Mouse (Mus musculus): ENCODE measurements around the gene Arhgef28. TPM values are rescaled to one million over a fixed set of nuclear protein-coding genes. Genes with fewer than 3 reads are reported as not detected.
"Not testable (repeated sequence)": the region's sequence is repeated elsewhere in the genome, so short reads cannot be mapped to it uniquely, and the experiment has no call there.

Arhgef28 gene
- total RNA-seq, 2 experiments from 2014 or later: 2.3 to 3.6 TPM

- no peak for DNase-seq
Observed at GRCm38 (mm10) chr13:98070458-98070857, 135.8 kb downstream of the Arhgef28 start.

GRCm38 (mm10) chr13:98069646-98070045, 136.6 kb downstream of the Arhgef28 start:
- DNase-seq: no peak

DNA sequence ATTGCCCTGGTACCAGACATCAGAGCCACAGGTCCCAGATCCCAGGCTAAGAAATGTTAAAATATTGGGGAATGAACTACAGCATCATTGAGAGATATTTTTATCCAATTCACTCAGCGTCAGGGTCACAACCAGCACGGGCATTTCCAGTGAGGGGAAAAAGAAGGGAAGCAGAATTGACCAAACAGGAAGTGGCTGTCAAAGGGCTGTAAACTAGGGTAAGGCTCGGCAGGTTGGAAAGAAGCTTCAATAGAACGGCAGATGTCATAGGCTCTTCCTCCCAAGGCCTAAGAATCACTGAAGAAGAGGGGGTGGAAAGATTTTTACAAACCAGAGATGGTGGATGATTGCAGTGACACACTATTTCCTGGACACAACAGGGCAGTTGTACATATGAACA, 143.4 kb downstream of the Arhgef28 start:
- DNase-seq: no peak

DNA sequence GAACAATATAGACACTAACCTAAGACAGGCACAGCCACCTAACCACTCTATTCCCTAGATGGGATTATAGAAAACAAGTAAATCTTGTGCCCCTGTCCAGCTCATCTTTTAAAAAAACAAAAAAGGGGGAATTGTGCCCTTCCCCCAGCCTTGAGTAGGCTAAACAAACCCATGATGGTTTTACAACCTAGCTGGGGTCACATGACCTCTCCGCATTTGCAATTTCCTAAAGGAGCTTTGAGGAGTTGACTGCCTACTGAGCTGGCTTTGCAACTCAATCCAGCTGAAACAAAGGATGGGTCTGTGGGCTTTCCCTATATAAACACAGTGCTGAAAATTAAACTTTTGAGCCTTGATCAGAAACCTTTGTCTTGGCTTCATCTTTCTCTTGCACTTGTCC, 146.1 kb downstream of the Arhgef28 start:
- DNase-seq: not testable (repeated sequence)

GRCm38 (mm10) chr13:98055194-98055593, 151.0 kb downstream of the Arhgef28 start:
- DNase-seq: no peak

GRCm38 (mm10) chr13:98040628-98041150, 165.6 kb downstream of the Arhgef28 start:
- no peak for DNase-seq

- DNase-seq: no peak
Observed at GRCm38 (mm10) chr13:98038731-98039130, 167.5 kb downstream of the Arhgef28 start.

- no peak for DNase-seq
Observed at GRCm38 (mm10) chr13:98037693-98038092, 168.5 kb downstream of the Arhgef28 start.

- no peak for DNase-seq
Observed at GRCm38 (mm10) chr13:98031642-98031960, 174.6 kb downstream of the Arhgef28 start.

DNA sequence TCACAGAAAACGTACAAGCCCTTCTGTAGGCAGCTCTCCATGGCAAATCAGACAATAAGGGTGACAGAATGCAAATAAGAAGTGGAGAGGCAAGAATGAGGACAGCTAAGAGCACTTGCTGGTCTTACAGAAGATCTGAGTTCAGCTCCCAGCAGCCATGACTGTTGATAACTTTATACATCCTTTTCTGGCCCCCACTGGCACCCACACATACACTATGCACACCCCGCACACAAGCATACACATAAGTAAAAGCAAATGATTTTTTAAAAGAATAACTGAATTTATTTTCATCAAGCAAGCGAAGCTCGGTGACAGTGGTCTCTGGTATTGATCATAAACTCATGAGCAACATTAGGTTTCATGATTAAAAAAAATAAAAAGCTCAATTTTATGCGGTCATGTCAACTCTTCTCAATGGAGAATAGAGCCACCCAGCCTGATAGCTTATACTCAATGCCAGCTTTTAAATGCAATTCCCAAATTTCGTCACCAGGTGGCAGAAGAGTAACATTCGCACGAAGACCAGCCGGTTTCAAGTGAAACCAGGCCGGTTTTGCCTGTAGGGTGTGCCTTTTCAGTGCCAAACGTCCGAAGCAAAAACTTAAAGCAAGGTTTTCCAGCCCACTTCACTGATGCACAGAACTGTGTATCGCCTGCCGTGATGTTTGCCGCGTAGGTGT, 175.1 kb downstream of the Arhgef28 start:
- peak; percentile 57 for DNase-seq

DNA sequence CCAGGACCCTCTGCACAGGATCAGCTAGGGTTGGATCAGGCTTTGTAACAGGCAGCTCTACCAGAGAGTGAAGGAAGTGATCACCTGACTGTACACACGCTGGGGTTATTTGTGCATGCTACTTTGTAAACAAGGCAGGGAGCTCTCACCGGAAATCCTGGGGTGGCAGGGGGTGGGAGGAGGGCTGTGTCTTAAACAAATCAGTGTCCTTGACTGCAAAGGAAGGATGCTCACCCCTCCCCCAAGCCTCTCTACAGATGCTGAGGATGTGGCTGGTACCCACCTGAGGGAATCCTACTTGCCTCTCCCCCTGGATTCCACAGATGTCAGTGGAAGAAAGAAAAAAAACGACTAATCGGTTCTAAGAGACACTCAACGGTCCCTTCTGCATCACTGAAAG, 176.2 kb downstream of the Arhgef28 start:
- DNase-seq: no peak

DNA sequence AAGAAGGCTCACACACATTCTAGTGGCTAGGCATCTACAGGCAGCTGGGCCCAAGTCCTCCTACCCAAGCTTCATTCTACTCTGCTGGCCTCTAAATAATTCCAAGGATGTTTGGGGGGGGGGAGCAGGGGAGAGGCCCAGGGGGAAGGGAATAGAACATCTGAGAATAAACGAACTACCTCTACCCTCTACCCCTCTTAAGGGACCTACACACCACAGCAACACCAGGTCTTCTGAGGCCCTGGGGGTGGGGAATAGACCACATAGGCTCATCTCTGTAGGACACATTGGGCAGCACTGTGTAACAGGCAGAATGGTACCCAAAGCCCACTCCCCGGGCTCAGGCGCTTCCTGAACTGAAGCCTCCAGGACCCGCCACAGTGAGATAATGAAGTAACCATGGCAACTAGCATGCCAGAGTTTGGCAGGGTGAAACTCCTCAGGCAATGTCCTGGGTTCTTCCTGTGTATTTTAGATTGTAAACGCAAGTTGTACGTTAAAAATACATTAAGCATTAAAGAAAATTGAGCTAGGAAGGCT, 177.5 kb downstream of the Arhgef28 start:
- no peak for DNase-seq

GRCm38 (mm10) chr13:98027641-98028204, 178.5 kb downstream of the Arhgef28 start:
- DNase-seq: peak; percentile 66

GRCm38 (mm10) chr13:98027122-98027521, 179.1 kb downstream of the Arhgef28 start:
- no peak for DNase-seq

DNA sequence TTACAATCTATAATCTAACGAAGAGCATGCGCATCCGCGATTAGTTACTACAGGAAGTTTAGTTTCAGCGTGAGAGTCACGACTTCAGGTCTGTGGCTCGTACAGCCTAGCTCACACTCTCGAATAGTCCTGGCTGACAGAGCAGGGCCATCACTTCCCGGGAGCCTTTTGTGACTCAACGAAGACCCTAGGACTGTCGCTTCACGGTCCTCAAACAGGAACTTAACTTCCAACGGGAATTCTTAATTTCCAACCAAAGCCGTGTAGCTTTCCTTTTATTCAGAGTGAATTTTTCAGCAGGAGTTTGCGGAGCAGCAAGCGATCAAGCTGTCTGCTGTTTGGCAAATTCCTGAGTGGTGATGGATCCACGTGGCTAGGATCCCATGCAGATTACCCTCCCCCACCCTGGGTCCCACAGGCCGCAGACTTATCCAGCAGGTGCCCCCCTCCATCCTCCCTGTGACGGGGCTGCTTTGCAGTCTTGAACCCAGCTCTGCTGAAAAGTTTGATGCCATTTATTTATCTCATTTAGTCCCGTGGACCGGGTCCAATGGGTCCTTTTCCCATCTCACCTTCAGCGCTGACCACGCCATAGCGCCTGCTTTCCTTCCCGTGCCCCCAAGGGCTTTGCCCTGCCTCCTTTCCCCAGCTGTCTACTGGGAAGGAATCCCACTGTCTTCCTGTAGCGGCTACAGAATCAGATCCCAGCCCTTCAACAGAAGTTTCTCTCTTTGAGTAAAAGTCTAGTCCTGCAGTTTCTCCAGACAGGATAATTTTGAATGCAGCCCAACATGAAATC, 180.3 kb downstream of the Arhgef28 start:
- DNase-seq: no peak

GRCm38 (mm10) chr13:98025162-98025561, 181.1 kb downstream of the Arhgef28 start:
- no peak for DNase-seq

DNA sequence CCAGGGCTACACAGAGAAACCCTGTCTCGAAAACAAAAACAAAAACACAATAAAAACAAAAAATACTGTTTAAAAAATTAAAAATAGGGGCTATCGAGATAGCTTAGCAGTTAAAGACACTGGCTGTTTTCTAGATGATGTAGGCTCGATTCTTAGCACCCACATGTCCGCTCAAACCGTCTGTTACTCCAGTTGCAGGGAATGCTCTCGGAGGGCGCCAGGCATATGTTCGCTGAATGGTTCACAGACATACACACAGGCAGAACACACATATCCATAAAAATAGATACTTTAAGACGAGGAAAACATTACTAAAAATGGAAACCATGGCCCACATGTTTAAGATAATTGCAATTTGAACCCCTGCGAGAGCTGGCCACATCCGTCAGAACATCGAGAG, 181.6 kb downstream of the Arhgef28 start:
- DNase-seq: no peak

GRCm38 (mm10) chr13:98021906-98022305, 184.3 kb downstream of the Arhgef28 start:
- DNase-seq: no peak

GRCm38 (mm10) chr13:98018837-98019236, 187.4 kb downstream of the Arhgef28 start:
- not testable (repeated sequence) for DNase-seq

- no peak for DNase-seq
Observed at GRCm38 (mm10) chr13:98016923-98017588, 189.2 kb downstream of the Arhgef28 start.

DNA sequence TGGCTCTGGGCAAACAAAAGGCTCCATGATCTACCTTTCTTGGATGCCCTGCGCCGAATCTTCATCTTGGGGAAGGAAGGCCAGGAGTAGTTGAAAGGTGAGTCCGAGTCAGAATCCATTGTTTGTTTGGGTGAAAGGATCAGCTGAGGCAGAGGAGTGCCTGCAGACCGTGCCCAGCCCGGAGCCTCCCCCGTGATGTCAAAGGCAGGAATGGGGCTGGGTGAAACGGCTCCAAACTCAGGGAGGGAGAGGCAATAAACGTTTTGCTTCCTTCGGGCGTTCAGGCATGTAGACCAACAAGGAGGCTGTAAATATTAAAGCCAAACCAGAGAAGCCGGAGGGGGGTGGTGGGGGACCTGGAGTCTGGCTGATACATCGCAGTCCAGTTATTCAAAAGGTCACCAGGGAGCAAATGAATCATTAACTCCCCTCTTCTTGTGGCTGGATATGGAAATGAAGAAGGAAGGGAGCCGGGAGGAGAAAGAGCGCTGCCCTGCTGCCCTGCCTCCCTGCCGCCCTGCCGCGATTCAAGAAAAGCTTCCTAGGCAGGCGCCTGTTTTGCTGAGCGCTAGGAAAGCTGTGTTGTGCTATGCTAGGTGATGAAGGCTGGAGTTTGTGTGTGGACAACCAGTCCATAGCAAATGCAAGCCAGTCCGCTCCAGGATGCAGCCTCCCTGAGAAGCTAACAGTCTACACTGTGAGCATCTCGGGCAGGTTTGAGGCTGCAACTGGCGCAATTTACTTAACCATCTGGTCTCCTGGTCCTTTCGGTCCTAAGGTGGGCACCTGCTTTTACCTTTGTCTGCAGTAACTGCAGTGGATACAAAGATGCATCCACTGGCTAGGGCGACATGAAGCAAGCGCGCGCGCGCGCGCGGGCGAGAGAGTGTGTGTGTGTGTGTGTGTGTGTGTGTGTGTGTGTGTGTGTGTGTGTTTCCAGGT, 190.0 kb downstream of the Arhgef28 start:
- DNase-seq: peak; percentile 14

Data from gastrocnemius, postnatal 25 days (tissue).